Mouse (Mus musculus) kidney, embryonic 15.5 days (tissue): ENCODE results near the gene Hyal2. TPM values are rescaled to one million over a fixed set of nuclear protein-coding genes. Genes with fewer than 3 reads are reported as not detected.

Experiments used
- ATAC-seq: fragments of 200-750 bp; cut with Nextera tagmentation; replicated peaks from 2 replicates; pipeline ENCODE4 v1.8.0; 2017; ENCODE audit warnings: moderate TSS enrichment; ENCODE audit not compliant: low FRiP score
- H3K27ac ChIP-seq: fragments of 300-500 bp; sonication (generic); 2 replicates; pipeline ENCODE4 v1.5.1; 2015; ENCODE audit warnings: mild to moderate bottlenecking, inconsistent platforms
- H3K27me3 ChIP-seq: fragments of 300-500 bp; sonication (generic); 2 replicates; pipeline ENCODE4 v1.6.1; 2015; ENCODE audit warnings: inconsistent platforms
- H3K36me3 ChIP-seq: fragments of 300-500 bp; sonication (generic); 2 replicates; pipeline ENCODE4 v1.6.1; 2015; ENCODE audit warnings: inconsistent platforms
- H3K4me1 ChIP-seq: fragments of 300-500 bp; sonication (generic); 2 replicates; pipeline ENCODE4 v1.6.1; 2015; ENCODE audit warnings: inconsistent platforms
- H3K4me2 ChIP-seq: fragments of 300-500 bp; sonication (generic); 2 replicates; pipeline ENCODE4 v1.6.1; 2015; ENCODE audit warnings: moderate library complexity, mild to moderate bottlenecking, inconsistent platforms
- H3K4me3 ChIP-seq: fragments of 300-500 bp; sonication (generic); replicated peaks from 2 replicates; pipeline ENCODE4 v1.5.1; 2015; ENCODE audit warnings: mild to moderate bottlenecking, inconsistent platforms
- H3K9ac ChIP-seq: fragments of 300-500 bp; sonication (generic); 2 replicates; pipeline ENCODE4 v1.6.1; 2015; ENCODE audit warnings: mild to moderate bottlenecking, inconsistent platforms
- H3K9me3 ChIP-seq: fragments of 300-500 bp; sonication (generic); replicated peaks from 2 replicates; pipeline ENCODE4 v1.6.1; 2016; ENCODE audit warnings: inconsistent platforms
- WGBS: fragments of 180-500 bp; shearing (Covaris S2); methylation state at CpG from one replicate; pipeline ENCODE4 v1.1.7; 2015; ENCODE audit warnings: mixed read lengths; 5-methylcytosine and 5-hydroxymethylcytosine counted together
- polyA plus RNA-seq: library from polyadenylated mRNA; unstranded; fragments of >200 nt; fragmentation: Nextera tagmentation; extraction: Ambion mirVana; gene quantifications from 2 replicates; pipeline ENCODE4 v1.2.1, GENCODE M21; 2015

The Hyal2 gene
- polyA plus RNA-seq: 111 and 117 TPM in 2 replicates

- Histone ChIP-seq H3K9ac (peak within 1 kb of the TSS; percentile 80), H3K36me3 (peaks cover 45% of the 10 kb centered on the region), H3K4me2 (peak within 1 kb of the TSS; percentile 72), H3K27me3 (no peaks in the 10 kb centered on the region), H3K9me3 (no peaks in the 10 kb centered on the region), H3K27ac (peak within 1 kb of the TSS; percentile 89), H3K4me1 (peaks cover 70% of the 10 kb centered on the region), H3K4me3 (peak within 1 kb of the TSS; percentile 86)
- ATAC-seq: no peak
- 8% methylated on average over 18 of the region's 18 CpGs for WGBS
These were observed at the start of gene Hyal2 for GRCm38 (mm10) chr9:107567702-107568319. Gene Hyal2 (plus strand): TSS chr9:107567945.

DNA sequence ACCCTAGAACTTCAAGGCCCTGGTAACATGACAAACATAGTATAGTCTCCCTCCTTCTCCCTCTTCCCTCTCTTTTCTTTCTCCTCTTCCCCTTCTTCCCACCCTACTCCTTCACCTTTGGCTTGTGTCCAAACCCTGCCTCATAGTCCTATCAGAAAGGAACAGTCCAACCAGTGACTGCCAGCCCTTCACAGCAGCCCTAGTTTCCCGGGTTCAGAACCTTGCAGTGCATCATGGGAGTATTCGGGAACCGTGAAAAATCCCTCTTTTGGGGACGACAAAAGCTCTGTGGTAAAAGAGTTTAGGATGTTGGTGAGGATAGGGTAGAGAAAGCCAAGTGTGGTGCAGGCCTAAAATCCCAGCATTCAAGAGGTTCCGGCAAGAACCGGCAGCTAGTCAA lies 47.4 kb upstream of the Hyal2 start:
- Histone ChIP-seq H3K36me3 (no peaks in the 10 kb centered on the region), H3K9ac (no peak overlapping the region), H3K27me3 (peaks cover 7% of the 10 kb centered on the region), H3K4me3 (no peak overlapping the region), H3K4me2 (no peak overlapping the region), H3K4me1 (peaks cover 15% of the 10 kb centered on the region), H3K27ac (no peak overlapping the region), H3K9me3 (no peaks in the 10 kb centered on the region)
- 67% methylated on average over 6 of the region's 6 CpGs for WGBS
- no peak for ATAC-seq

DNA sequence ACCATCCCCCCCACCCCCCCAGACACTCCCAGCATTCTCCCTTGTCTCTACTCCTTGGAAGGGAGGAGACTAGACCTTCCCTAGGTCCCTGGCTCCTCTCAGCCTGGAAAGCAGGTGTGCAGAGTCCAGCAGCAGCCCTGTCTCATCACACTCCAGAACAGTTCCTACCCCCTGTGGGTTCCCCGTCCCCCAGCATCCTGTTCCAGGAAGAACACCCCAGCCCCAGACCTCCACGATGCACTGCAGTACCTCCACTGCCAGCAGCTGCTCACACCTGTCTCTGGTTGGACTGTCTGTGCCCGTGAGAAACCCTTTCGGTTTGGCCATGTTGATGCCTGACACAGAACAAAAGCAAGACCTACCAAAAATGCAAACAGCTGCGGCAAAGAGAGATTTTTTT lies 46.6 kb upstream of the Hyal2 start:
- ATAC-seq: no peak
- Histone ChIP-seq H3K9me3 (no peaks in the 10 kb centered on the region), H3K27me3 (peaks cover 16% of the 10 kb centered on the region), H3K4me3 (no peak overlapping the region), H3K27ac (no peak overlapping the region), H3K4me1 (peaks cover 19% of the 10 kb centered on the region), H3K4me2 (no peak overlapping the region), H3K9ac (no peak overlapping the region), H3K36me3 (no peaks in the 10 kb centered on the region)
- 57% methylated on average over 5 of the region's 5 CpGs for WGBS

DNA sequence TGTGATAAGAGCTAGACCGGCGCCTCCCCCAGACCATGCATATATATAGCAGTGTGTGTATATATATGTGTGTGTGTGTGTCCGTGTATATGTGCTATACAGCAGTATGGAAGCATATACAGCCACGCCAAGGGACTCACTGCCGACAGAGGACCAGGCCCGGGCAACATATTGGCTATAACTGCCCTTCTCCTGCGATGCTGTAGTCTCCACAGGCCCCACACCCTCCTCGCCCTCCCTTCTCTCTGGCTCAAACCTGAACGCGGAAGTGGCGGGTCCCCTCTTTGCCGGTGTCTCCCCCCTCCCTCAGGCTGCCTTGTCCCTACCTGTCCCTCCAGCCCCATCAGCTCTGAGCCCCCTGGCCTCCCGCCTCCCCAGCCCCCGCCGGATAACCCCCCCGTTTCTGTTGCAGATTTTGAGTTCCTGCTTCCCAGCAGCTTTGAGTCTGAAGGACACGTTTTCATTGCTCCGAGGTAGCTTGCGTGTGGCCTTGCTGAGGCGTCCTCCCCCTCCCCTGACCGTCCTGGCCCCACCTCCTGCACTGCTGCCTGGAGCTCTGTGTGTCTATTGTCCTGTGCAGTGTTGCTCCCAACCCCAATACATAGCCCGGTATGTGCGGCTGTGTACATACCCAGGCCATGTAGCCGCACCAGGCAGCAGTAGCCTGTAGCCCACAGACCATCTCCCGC lies 45.9 kb upstream of the Hyal2 start:
- H3K9ac ChIP-seq: 0 out of 2 replicates have a peak overlapping the region, but pooled peaks have one; percentile 23
- ATAC-seq: no peak
- peaks cover 25% of the 10 kb centered on the region for H3K4me1 ChIP-seq
- H3K36me3 ChIP-seq: no peaks in the 10 kb centered on the region
- peak overlapping the region; percentile 54 for H3K4me2 ChIP-seq
- no peak overlapping the region for H3K27ac ChIP-seq
- peak overlapping the region; percentile 8 for H3K4me3 ChIP-seq
- H3K9me3 ChIP-seq: no peaks in the 10 kb centered on the region
- peaks cover 23% of the 10 kb centered on the region for H3K27me3 ChIP-seq
- 20% methylated on average over 25 of the region's 25 CpGs for WGBS

DNA sequence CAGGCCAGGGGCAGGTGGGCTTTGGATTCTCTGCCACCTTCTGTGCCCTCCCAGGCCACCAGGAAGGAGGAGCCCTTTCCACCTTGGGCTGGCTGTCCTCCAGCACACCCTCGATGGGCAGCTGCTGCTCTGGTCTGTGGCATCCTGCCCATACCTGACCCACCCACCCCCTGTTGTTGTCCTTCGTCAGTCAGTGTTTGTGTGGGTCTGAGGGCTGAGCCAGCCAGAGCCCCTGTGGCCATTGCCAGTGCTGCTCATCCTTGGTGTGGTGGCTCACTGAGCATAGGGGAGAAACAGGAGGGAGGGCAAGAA lies 45.4 kb upstream of the Hyal2 start:
- peaks cover 30% of the 10 kb centered on the region for H3K4me1 ChIP-seq
- H3K9me3 ChIP-seq: no peaks in the 10 kb centered on the region
- peak overlapping the region; percentile 8 for H3K4me3 ChIP-seq
- H3K27me3 ChIP-seq: peaks cover 26% of the 10 kb centered on the region
- H3K4me2 ChIP-seq: peak overlapping the region; percentile 54
- 38% methylated on average over 2 of the region's 2 CpGs for WGBS
- H3K36me3 ChIP-seq: no peaks in the 10 kb centered on the region
- ATAC-seq: no peak
- H3K9ac ChIP-seq: 0 out of 2 replicates have a peak overlapping the region, but pooled peaks have one; percentile 23
- H3K27ac ChIP-seq: no peak overlapping the region

DNA sequence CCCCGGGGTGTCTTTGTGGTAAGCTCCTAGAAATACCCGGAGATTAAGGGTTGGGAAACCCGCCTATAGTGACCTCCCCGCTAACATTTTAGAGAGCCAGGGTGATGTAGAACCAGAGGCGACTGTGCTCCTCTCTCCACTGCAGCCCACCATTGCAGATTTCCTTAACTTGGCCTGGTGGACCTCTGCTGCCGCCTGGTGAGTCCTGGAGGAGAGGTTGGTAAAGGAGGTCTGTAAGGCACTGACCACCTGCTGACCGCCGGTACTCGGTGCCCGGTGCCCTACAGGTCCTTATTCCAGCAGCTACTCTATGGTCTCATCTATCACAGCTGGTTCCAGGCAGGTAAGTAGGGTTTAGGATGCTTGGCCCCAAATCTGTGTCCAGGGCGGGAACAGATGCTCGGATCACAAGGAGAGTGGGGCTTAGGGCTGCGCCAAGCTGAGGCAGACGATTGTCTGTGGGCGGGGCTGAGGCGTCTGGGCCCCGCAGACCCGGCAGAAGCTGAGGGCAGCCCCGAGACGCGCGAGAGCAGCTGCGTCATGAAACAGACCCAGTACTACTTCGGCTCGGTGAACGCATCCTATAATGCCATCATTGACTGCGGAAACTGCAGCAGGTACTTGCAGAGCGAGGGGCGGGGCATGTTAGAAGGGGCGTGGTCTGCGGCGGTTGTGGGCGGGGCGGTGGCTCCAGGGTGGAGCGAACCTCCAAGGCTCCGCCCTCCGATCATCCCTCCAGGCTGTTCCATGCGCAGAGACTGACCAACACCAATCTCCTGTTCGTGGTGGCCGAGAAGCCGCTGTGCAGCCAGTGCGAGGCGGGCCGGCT lies 41.3 kb upstream of the Hyal2 start:
- H3K27me3 ChIP-seq: peaks cover 40% of the 10 kb centered on the region
- H3K9ac ChIP-seq: peak overlapping the region; percentile 21; the same call in 1 of the 2 replicates
- WGBS: 4% methylated on average over 44 of the region's 44 CpGs
- H3K4me1 ChIP-seq: peaks cover 28% of the 10 kb centered on the region
- no peaks in the 10 kb centered on the region for H3K9me3 ChIP-seq
- peak overlapping the region; percentile 81 for H3K4me2 ChIP-seq
- no peaks in the 10 kb centered on the region for H3K36me3 ChIP-seq
- ATAC-seq: peak; percentile 80
- no peak overlapping the region for H3K27ac ChIP-seq
- H3K4me3 ChIP-seq: peak overlapping the region; percentile 47

DNA sequence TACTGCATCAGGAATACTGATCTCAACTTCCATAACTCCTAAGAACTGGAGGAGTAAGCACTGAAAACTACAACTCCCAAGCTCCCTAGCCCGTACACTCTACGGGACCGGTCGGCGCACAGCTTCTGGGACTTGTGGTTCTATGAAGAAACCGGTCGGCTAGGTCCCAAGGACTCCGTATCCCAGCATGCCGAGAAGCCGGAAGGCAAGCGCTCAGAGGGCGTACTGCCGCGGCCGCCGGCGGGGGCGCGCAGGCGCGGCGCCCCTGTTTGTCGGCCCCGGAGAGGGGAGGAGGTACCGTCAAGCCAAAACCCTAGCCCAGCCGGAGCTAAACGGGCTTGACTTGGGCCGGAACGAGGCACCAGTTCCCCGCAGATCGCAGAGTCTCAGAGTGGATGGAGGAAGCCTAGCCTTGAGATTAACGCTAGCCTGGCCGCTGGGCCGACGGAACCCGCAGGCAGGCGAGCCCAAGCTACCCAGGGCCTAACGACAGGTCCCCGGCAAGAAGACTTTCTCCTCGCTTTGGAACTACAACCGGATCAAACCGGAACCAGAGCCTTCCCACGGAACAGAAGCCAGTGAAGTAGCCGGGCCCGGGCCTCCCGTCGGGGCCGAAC lies 33.8 kb upstream of the Hyal2 start, which contains the start of gene Tmem115:
TSS of gene Tmem115 (plus strand) at position 155 of the 617 bp plus-strand sequence.
- Histone ChIP-seq H3K4me1 (peaks cover 27% of the 10 kb centered on the region), H3K36me3 (peaks cover 23% of the 10 kb centered on the region), H3K27ac (peak within 1 kb of the TSS; percentile 79), H3K4me2 (peak within 1 kb of the TSS; percentile 78), H3K27me3 (no peaks in the 10 kb centered on the region), H3K9ac (peak within 1 kb of the TSS; percentile 87), H3K9me3 (no peaks in the 10 kb centered on the region), H3K4me3 (peak within 1 kb of the TSS; percentile 81)
- ATAC-seq: peak; percentile 98
- WGBS: under 1% methylated on average over 48 of the region's 48 CpGs

DNA sequence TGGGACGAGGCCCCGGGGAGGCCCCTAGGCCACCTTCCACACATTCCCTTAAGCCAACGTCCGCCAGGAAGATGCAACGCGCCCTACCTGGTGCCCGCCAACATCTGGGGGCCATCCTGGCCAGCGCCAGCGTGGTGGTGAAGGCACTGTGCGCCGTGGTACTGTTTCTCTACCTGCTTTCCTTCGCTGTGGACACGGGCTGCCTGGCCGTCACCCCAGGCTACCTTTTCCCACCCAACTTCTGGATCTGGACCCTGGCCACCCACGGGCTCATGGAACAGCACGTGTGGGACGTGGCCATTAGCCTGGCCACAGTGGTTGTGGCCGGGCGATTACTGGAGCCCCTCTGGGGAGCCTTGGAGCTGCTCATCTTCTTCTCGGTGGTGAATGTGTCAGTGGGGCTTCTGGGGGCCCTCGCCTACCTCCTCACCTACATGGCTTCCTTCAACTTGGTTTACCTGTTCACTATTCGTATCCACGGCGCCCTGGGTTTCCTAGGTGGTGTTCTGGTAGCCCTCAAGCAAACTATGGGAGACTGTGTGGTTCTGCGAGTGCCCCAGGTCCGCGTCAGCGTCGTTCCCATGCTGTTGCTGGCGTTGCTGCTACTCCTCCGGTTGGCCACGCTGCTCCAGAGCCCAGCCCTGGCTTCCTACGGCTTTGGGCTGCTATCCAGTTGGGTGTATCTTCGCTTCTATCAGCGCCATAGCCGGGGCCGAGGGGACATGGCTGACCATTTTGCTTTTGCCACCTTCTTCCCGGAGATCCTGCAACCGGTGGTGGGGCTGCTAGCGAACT lies 33.1 kb upstream of the Hyal2 start:
- no peak; the same call in none of the 2 replicates for ATAC-seq
- no peaks in the 10 kb centered on the region for H3K27me3 ChIP-seq
- under 1% methylated on average over 40 of the region's 40 CpGs for WGBS
- H3K27ac ChIP-seq: peak overlapping the region; percentile 79
- H3K9ac ChIP-seq: peak overlapping the region; percentile 87
- H3K4me3 ChIP-seq: peak overlapping the region; percentile 81
- peaks cover 30% of the 10 kb centered on the region for H3K36me3 ChIP-seq
- H3K4me2 ChIP-seq: peak overlapping the region; percentile 78
- no peaks in the 10 kb centered on the region for H3K9me3 ChIP-seq
- peaks cover 27% of the 10 kb centered on the region for H3K4me1 ChIP-seq

DNA sequence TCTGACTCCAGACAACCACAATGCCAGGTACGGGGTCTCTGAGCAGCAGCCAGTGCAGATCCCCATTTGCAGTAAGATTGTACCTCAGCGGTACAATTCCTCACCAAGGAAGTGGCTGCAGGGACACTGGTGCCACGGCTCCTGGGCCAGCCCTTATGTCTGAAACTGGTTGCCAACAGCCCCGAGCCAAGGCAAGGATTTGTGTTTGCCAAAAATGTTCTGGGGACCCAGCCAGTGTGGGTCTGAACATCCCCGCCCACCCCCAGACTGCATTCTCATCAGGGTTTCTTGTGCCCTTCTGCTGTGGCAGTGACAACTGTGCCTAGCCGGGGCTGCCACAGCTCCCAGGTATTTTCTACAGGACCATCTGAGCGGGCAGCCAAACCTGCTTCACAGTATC lies 29.5 kb upstream of the Hyal2 start:
- Histone ChIP-seq H3K27ac (no peak overlapping the region), H3K4me2 (no peak overlapping the region), H3K4me1 (peaks cover 55% of the 10 kb centered on the region), H3K36me3 (peaks cover 36% of the 10 kb centered on the region), H3K9me3 (no peaks in the 10 kb centered on the region), H3K27me3 (no peaks in the 10 kb centered on the region), H3K4me3 (no peak overlapping the region), H3K9ac (no peak overlapping the region)
- 90% methylated on average over 7 of the region's 7 CpGs for WGBS
- ATAC-seq: no peak

DNA sequence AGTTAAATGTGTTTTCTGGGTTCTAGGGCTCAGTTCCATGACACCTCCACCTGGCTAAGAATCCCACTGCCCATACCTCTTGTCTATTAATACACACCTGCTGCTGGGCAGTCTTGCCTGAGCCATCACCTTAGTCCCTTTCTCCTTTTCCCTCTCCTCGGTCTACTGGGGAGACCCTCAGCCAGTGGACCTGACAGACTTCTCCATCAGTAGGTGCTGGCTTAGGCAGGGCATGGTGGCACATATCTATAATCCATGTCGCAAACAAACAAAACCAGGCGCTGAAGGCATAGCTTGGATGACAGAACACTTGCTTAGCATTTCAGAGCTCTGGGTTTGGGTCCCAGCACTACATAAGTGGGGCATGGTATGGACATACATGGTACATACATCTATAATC lies 29.0 kb upstream of the Hyal2 start:
- Histone ChIP-seq H3K4me3 (no peak overlapping the region), H3K27ac (no peak overlapping the region), H3K36me3 (peaks cover 39% of the 10 kb centered on the region), H3K27me3 (no peaks in the 10 kb centered on the region), H3K4me1 (peaks cover 52% of the 10 kb centered on the region), H3K9me3 (no peaks in the 10 kb centered on the region), H3K4me2 (no peak overlapping the region), H3K9ac (no peak overlapping the region)
- 96% methylated on average over 3 of the region's 3 CpGs for WGBS
- ATAC-seq: no peak

DNA sequence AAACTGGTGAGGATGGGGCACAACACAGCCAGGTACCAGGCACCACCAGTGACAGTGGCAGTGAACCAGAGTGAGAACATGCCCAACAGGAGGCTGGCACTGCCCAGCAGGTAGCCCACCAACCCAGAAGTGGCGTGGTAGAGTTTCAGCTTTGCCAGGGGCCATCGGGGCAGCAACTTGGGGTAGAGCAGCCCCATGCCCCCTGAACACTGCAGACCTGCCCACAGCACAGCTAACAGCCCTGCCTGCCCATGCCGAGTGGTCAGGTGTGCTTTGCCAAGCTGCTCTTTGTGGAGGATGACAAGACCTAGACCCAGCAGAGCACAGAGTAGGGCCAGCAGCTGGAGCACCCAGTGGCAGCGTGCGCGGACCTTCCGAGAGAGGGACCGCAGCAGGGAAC lies 27.8 kb upstream of the Hyal2 start:
- peaks cover 51% of the 10 kb centered on the region for H3K36me3 ChIP-seq
- no peak overlapping the region for H3K27ac ChIP-seq
- H3K9me3 ChIP-seq: no peaks in the 10 kb centered on the region
- H3K27me3 ChIP-seq: no peaks in the 10 kb centered on the region
- H3K4me1 ChIP-seq: peaks cover 52% of the 10 kb centered on the region
- 93% methylated on average over 8 of the region's 8 CpGs for WGBS
- ATAC-seq: no peak
- H3K9ac ChIP-seq: no peak overlapping the region
- H3K4me3 ChIP-seq: 0 out of 2 replicates have a peak overlapping the region, but pooled peaks have one; percentile 1
- H3K4me2 ChIP-seq: 0 out of 2 replicates have a peak overlapping the region, but pooled peaks have one; percentile 85
